Mouse (Mus musculus) thymus, postnatal 0 days (tissue): ENCODE data around the gene Zfp668. TPM values are rescaled to one million over a fixed set of nuclear protein-coding genes. Genes with fewer than 3 reads are reported as not detected.
A peak's percentile ranks its signal among the peaks of the same experiment; 100 is the strongest.

Source experiments
- DNase-seq: peaks from one replicate; pipeline ENCODE4 v3.0.0-alpha.2; 2015; ENCODE audit warnings: low spot score
- polyA plus RNA-seq: library from polyadenylated mRNA; unstranded; fragments of >200 nt; fragmentation: Nextera tagmentation; extraction: Ambion mirVana; gene quantifications from 2 replicates; pipeline ENCODE4 v1.2.1, GENCODE M21; 2015

Gene Zfp668
- polyA plus RNA-seq, 1 experiment from 2014 or later, result 26.2 TPM

- DNase-seq, result peak; percentile 86
Observed at GRCm38 (mm10) chr7:127895442-127895841, 18.8 kb upstream of the Zfp668 start, which contains the start of the genes Gm21974 and Vkorc1. Gene Gm21974, minus strand, starts transcription at chr7:127895454. Gene Vkorc1, minus strand, starts transcription at chr7:127895617.

- DNase-seq, result no peak
Observed at GRCm38 (mm10) chr7:127894480-127894879, 17.9 kb upstream of the Zfp668 start.

- DNase-seq, result no peak
Observed at GRCm38 (mm10) chr7:127890798-127891197, 14.2 kb upstream of the Zfp668 start, which contains the start of gene Prss53. Gene Prss53, minus strand, starts transcription at chr7:127890970.

GRCm38 (mm10) chr7:127888821-127889220 is 12.2 kb upstream of the Zfp668 start:
- DNase-seq, result no peak

- DNase-seq, result no peak
Observed at GRCm38 (mm10) chr7:127887781-127888180, 11.2 kb upstream of the Zfp668 start.

GRCm38 (mm10) chr7:127887191-127887590 is 10.6 kb upstream of the Zfp668 start:
- no peak for DNase-seq

GRCm38 (mm10) chr7:127886551-127886950 is 9.9 kb upstream of the Zfp668 start:
- DNase-seq, result no peak

- no peak for DNase-seq
Observed at GRCm38 (mm10) chr7:127885951-127886350, 9.3 kb upstream of the Zfp668 start.

GRCm38 (mm10) chr7:127880431-127880830 is 3.8 kb upstream of the Zfp668 start:
- no peak for DNase-seq

GRCm38 (mm10) chr7:127879301-127879700 is 2.7 kb upstream of the Zfp668 start:
- no peak for DNase-seq

GRCm38 (mm10) chr7:127876041-127876466 is 574 bp downstream of the Zfp668 start, which contains the start of gene Zfp646:
Gene Zfp646, plus strand, starts transcription at chr7:127876221.
- DNase-seq, result peak; percentile 84

GRCm38 (mm10) chr7:127875627-127876001 is 1.0 kb downstream of the Zfp668 start:
- DNase-seq, result peak; percentile 90

- DNase-seq, result no peak
Observed at GRCm38 (mm10) chr7:127874812-127875626, 1.6 kb downstream of the Zfp668 start.

GRCm38 (mm10) chr7:127870136-127870821 is 6.3 kb downstream of the Zfp668 start:
- DNase-seq, result no peak

- no peak for DNase-seq
Observed at GRCm38 (mm10) chr7:127869149-127869810, 7.3 kb downstream of the Zfp668 start.

GRCm38 (mm10) chr7:127867641-127868040 is 9.0 kb downstream of the Zfp668 start:
- no peak for DNase-seq

- no peak for DNase-seq
Observed at GRCm38 (mm10) chr7:127866434-127866833, 10.2 kb downstream of the Zfp668 start.

- DNase-seq, result no peak
Observed at GRCm38 (mm10) chr7:127858258-127858657, 18.4 kb downstream of the Zfp668 start.

- no peak for DNase-seq
Observed at GRCm38 (mm10) chr7:127850906-127851305, 25.7 kb downstream of the Zfp668 start.

- DNase-seq, result no peak
Observed at GRCm38 (mm10) chr7:127849973-127850875, 26.4 kb downstream of the Zfp668 start.
